Mouse (Mus musculus): ENCODE data around the gene Fam186b. TPM values are rescaled to one million over a fixed set of nuclear protein-coding genes. Genes with fewer than 3 reads are reported as not detected.

Fam186b gene
- total RNA-seq, 2 experiments from 2014 or later, result not detected

GRCm38 (mm10) chr15:99320168-99320674 is 24.5 kb upstream of the Fam186b start:
- no peak for DNase-seq (ENCODE audit: low spot score in 2 of 2)

- DNase-seq (ENCODE audit: low spot score in 2 of 2), result peak in 1 of 2 experiments; percentile 46
Measured at GRCm38 (mm10) chr15:99319411-99319871, 23.8 kb upstream of the Fam186b start.

GRCm38 (mm10) chr15:99318861-99319410 is 23.2 kb upstream of the Fam186b start:
- no peak for DNase-seq (ENCODE audit: low spot score in 2 of 2)

GRCm38 (mm10) chr15:99318071-99318470 is 22.4 kb upstream of the Fam186b start:
- no peak for DNase-seq (ENCODE audit: low spot score in 2 of 2)

- peak in 1 of 2 experiments; percentile 29 for DNase-seq (ENCODE audit: low spot score in 2 of 2)
Measured at GRCm38 (mm10) chr15:99317267-99317651, 21.6 kb upstream of the Fam186b start.

- peak; percentile 63 to 81 for DNase-seq (ENCODE audit: low spot score in 2 of 2)
Measured at GRCm38 (mm10) chr15:99316314-99317266, 20.9 kb upstream of the Fam186b start.

GRCm38 (mm10) chr15:99314891-99315290 is 19.2 kb upstream of the Fam186b start:
- no peak for DNase-seq (ENCODE audit: low spot score in 2 of 2)

GRCm38 (mm10) chr15:99310617-99311016 is 14.9 kb upstream of the Fam186b start:
- DNase-seq (ENCODE audit: low spot score in 2 of 2), result no peak

GRCm38 (mm10) chr15:99309549-99309948 is 13.9 kb upstream of the Fam186b start:
- DNase-seq (ENCODE audit: low spot score in 2 of 2), result no peak

GRCm38 (mm10) chr15:99307476-99307875 is 11.8 kb upstream of the Fam186b start:
- no peak for DNase-seq (ENCODE audit: low spot score in 2 of 2)

GRCm38 (mm10) chr15:99296213-99296612 is 525 bp upstream of the Fam186b start:
- DNase-seq (ENCODE audit: low spot score in 2 of 2), result no peak

GRCm38 (mm10) chr15:99294813-99295374 is 794 bp downstream of the Fam186b start, which contains the start of gene Prpf40b:
Gene Prpf40b, plus strand, starts transcription at chr15:99295087.
- DNase-seq (ENCODE audit: low spot score in 2 of 2), result peak; percentile 90 to 93

GRCm38 (mm10) chr15:99294287-99294686 is 1.4 kb downstream of the Fam186b start:
- no peak for DNase-seq (ENCODE audit: low spot score in 2 of 2)

- no peak for DNase-seq (ENCODE audit: low spot score in 2 of 2)
Measured at GRCm38 (mm10) chr15:99290586-99290985, 5.1 kb downstream of the Fam186b start.

GRCm38 (mm10) chr15:99285189-99285535 is 10.5 kb downstream of the Fam186b start:
- no peak for DNase-seq (ENCODE audit: low spot score in 2 of 2)

GRCm38 (mm10) chr15:99284527-99285188 is 11.0 kb downstream of the Fam186b start:
- DNase-seq (ENCODE audit: low spot score in 2 of 2), result no peak

GRCm38 (mm10) chr15:99283456-99283855 is 12.2 kb downstream of the Fam186b start:
- no peak for DNase-seq (ENCODE audit: low spot score in 2 of 2)

- no peak for DNase-seq (ENCODE audit: low spot score in 2 of 2)
Measured at GRCm38 (mm10) chr15:99278271-99278670, 17.4 kb downstream of the Fam186b start.

GRCm38 (mm10) chr15:99276095-99276494 is 19.6 kb downstream of the Fam186b start:
- DNase-seq (ENCODE audit: low spot score in 2 of 2), result no peak

- peak in 1 of 2 experiments; percentile 67 for DNase-seq (ENCODE audit: low spot score in 2 of 2)
Measured at GRCm38 (mm10) chr15:99265679-99266078, 30.0 kb downstream of the Fam186b start.

GRCm38 (mm10) chr15:99264363-99264762 is 31.3 kb downstream of the Fam186b start:
- DNase-seq (ENCODE audit: low spot score in 2 of 2), result no peak
